Mouse (Mus musculus) lung, adult 18-20 months (tissue): Measurements from ENCODE around the gene Unc45a.

Experiments used
- DNase-seq, 2 experiments: peaks; one replicate each; pipeline ENCODE4 v3.0.0; 2022; ENCODE audit warnings: mixed read lengths in 2 of 2

The Unc45a gene

DNA sequence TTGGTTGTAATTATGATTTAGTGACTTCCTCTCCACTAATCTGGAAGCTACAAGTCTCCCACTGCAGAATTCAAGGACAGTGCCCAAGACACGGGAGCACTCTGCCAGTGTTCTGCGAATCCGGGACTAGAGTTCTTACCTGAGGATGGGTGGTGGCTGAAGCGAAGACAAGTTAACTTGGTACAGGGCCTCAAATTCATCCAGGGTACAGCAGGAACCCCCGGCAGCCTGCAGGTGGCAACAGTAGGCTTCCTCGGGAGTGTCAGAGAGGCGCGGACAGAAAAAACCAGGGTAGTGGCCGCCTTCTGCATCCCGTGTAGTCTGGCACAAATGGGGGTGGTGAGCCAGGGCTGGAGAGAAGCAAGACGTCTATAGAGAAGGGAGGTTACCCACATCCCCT lies at the start of gene Unc45a:
Gene Unc45a, minus strand, starts transcription at position 213 of the 400 bp plus-strand sequence.
- peak; percentile 80 to 84 for DNase-seq

GRCm38 (mm10) chr7:80387633-80388543 lies 47.1 kb upstream of the Unc45a start, which contains the start of gene Fes:
Gene Fes (minus strand): TSS chr7:80387946.
- DNase-seq, result peak; percentile 83 to 86

- peak; percentile 33 to 49 for DNase-seq
These were observed 46.3 kb upstream of the Unc45a start for GRCm38 (mm10) chr7:80387033-80387632.

DNA sequence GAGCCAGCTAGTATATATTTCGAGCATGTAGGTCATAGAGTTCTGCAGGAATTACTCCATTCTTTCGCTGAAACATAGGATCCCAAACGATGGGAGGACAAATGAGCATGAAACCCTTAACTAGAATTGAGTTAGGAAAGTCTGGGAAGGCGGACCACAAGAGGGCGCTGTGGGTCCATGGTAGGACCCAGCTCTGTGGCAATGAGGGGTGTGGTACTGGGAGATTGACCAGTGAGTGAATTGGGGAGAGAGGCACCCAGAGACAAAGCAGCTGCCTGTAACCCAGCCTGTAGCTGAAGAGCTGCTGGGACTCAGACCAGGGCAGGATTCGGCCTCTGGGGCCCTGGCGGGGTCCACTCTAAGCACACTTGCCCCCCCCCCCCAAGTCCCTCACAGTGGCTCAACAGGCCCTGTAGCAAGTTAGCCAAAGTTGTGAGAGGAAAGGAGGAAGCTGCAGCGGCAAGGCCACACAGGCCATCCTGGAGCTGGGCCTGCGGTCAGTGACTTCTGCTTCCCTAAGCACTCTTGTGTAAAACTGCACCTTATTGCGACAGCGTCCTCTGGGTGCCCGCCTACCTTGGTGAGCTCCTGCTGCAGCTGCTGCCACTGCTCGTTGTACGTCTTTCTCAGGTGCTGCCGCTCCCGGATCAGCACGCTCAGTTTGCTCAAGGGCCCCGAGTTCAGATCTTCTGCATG lies 45.6 kb upstream of the Unc45a start:
- DNase-seq, result peak; percentile 90 to 92

- no peak for DNase-seq
These were observed 42.1 kb upstream of the Unc45a start for GRCm38 (mm10) chr7:80382919-80383318.

DNA sequence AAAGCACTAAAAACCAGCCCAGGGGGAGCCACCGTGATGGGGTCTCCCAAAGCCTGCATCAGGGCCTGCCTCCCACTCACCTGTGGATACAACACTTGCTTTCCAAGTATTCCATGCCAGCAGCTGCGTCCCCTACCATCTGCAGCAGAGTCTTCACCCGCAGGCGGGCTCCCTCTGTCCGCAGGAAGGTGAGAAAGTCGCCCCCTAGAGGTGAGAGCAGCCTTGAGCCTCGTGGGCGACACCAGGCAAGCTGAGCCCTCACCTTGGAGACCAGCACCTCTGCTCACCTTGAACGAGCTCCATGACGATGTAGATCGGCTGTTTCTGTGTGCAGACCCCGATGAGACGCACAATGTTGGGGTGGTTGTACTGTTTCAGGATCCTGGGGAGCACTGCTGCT lies 38.7 kb upstream of the Unc45a start:
- no peak for DNase-seq

DNA sequence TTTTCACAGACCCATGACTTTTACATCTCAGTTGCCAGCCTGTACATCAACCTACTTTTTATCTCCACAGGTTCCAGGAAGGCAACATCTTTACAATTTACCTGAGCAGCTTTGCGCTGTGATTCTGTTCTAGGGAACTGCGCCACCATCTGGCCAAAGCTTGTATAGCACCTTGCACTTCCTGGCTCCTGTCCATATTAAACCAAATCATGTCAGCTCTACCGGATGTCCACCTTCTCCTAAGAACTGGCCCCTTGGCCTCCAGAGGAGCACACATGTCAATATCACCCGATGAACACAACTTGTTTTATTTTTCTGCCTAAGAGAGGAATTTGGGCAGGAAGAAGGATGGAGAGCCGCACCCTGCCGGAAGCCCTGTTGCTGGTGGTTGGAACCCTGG lies 36.7 kb upstream of the Unc45a start:
- peak; percentile 62 to 65 for DNase-seq

DNA sequence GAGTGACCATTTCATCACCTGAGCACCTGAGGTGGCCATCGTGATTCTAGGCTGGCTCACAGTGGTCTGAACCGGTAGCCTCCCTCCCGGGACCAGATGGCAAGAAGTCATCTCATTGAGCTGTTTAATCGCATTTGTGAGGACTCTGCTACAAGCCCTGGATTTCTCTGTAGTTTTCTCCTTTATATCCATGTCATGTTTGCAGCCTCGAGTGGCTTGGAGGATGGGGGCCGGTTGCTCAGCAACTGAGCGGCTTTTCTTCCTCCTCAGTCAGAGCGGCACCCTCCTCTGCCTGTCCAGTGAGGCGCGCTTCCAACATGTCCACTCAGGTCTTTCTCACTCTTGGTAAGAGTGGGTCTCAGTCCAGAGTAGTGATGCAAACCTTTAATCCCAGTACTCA lies 35.4 kb upstream of the Unc45a start:
- no peak for DNase-seq

DNA sequence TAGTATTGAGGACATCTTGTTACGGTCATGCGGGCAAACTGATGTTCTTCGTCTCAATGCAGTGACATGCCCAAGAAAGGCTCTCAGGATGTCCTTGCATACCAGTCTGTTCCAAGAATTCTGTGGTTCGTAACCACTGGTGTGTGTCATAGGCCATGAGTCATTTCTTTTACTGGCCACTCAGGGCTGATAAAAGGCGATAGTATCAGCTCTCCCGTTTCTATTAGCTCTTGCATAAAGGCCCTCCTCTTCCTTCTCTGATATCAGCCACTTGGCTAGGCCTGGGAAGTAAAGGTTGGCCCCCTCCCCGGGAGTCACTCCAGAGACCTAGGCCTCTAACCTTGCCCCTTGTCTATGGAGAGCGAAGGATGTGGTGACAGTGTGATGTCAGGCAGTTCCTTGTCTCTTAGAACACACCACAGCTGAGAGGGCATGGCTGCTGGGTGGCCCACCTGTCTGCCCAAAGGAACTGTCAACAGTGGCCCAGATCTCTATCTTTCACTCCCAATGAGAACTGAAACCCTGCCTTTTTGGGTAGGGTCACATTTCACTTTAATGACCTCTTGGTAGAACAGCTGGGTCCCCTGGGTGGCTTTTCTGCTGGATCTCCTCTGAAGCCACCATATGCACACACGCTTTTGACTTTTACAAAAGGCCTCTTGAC lies 34.7 kb upstream of the Unc45a start:
- peak in 1 of 2 experiments; percentile 49 for DNase-seq

DNA sequence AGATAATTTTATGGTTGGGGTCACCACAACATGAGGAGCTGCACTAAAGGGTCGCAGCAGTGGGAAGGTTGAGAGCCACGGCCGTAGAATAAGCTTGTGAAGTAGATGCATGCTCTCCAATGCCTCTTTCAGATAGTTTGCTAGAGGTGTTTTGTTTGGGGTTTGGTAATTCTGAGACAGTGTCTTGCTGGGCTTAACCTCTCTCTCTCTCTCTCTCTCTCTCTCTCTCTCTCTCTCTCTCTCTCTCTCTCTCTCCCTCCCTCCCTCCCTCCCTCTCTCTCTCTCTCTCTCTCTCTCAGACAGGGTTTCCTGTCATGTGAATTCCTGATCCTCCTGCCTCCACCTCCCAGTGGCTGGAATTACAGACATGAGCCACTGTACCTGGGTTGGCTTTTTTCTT lies 33.9 kb upstream of the Unc45a start:
- no peak for DNase-seq

GRCm38 (mm10) chr7:80374280-80374679 lies 33.5 kb upstream of the Unc45a start:
- DNase-seq, result no peak

GRCm38 (mm10) chr7:80373850-80374249 lies 33.0 kb upstream of the Unc45a start:
- no peak for DNase-seq

GRCm38 (mm10) chr7:80373352-80373751 lies 32.5 kb upstream of the Unc45a start:
- no peak for DNase-seq

- no peak for DNase-seq
These were observed 31.9 kb upstream of the Unc45a start for GRCm38 (mm10) chr7:80372667-80373066.

DNA sequence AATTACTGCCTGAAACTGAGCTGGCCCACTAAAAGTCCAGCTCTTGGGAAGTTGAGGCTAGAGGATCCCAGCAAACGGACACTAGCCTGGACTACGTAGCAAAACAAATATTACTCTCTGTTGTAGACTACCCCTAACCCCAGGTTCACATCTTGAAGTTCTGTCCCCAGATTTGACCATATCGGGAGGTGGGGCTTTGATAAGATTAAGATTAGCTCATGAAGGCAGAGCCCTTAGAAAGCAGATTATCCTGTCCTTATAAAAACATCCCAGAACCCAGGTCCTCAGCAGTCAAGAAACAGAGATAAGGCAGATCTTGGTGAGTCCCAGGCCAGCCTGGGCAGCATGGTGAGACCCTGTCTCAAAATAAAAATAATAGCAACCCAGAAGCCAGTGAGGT lies 31.4 kb upstream of the Unc45a start:
- DNase-seq, result no peak

GRCm38 (mm10) chr7:80371041-80371751 lies 30.4 kb upstream of the Unc45a start, which contains the start of gene Man2a2:
Gene Man2a2 (minus strand): TSS chr7:80371375.
- peak; percentile 62 to 77 for DNase-seq

DNA sequence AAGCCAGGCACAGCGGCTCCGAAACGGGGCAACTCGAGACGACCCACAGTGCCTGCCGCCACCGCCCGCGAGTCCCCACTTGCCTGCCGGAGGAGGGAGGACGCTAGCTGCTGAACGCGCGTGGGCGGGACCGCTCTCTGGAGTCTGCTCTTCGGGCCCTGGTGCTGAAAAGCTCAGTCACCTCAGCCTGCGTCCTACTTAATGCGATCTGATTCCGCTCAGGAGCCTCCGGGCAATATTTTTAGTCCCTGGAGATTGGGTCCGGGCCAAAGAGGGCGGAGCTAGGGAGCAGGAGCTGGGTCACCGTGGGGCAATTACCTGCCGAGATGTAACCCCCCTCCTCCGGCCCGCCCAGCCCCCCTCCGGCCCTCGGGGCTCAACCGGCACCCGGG lies 29.8 kb upstream of the Unc45a start:
- peak; percentile 81 to 83 for DNase-seq

DNA sequence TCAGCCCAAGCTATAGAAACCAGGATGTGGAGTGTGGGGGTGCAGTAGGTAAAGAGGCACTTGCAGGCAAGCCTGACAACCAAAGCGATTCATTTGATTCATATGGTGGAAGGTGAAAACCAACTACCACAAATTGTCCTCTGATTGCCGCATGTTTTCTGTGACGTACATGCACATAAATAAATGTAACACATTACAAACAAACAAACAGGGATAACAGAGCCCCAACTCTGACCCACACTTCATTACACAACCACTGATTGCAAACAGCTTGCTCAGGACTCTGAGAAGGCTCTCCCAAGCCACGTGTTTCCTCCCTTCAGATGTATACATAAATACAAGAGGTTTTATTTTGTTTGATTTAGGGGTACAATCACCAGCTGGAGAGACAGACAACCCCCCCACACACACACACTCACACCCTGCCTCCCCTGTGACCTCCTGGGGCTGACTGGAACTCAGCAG lies 29.2 kb upstream of the Unc45a start:
- no peak for DNase-seq

DNA sequence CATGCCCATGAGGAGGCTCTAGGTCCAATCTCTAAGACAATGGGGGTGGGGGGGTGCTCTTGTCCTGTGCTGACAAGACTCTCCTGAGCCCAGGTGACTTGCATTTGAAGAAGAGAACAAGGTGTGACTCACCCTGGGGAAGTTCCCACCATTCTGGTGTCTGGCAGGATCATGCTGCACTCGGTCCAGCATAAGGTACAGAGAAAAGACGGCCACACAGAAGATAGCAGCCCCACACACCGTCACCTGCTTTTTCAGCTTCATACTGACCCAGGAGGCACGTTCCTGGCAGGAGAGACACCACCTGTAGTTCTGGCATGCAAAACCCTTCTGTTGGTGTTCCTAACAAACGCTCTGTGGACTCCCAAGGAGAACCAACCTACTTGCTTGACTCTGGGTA lies 28.7 kb upstream of the Unc45a start:
- DNase-seq, result no peak

DNA sequence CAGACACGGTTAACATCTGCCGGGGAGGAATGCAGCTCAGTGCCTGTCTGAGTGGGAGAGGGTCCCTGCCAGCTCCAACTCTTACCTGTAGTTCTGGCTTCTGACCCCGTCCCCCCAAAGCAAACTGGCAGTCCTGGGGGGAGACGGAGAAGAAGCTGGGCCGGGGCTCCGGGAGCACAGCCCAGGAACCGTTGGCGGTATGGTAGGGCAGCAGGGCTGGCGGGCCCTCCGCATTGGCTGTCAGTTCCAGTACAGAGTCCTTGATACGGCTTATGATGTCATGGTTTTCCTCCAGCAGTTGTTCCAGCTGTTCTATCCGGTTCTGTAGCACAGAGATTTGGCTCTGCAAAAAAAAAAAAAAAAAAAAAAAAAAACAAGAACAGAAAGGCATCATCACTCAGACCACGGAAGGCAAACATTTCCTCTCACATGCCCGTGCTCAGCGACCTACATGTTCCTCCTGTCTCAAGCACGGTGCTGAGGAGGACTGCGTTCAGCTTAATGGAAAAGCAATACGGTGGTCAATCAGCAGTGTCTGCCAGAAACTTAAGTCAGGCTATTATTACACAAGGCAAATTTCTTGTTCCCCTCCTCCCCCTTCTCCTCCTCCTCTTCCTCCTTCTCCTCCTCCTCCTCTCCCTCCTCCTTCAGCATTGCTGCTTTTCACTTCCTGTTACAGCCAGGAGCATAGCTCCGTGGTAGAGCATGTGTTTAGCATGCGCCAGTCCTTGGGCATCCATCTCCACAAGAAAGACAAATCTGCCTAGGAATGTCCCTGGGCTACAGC lies 28.0 kb upstream of the Unc45a start:
- no peak for DNase-seq

DNA sequence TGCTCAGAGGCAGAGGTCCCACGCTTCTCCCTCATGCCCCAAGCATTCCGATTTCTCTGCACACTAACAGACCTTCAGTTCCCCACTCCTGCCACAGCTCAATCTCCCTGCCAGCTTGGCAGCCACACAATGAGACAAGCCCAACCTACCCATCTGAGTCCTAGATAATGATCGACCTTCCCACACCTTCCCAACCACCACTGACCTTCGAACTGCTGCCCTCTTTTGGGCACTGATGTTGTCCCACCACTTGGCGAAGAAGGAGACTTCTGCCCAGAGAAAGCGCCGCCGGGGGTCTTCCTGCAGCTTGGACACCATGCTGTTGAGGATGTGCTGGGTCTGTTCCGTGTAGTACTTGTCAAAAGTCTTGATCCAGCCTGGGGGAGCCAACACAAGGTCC lies 27.2 kb upstream of the Unc45a start:
- no peak for DNase-seq
